Mouse (Mus musculus): ENCODE measurements around the gene Ly6f.
"Not testable (repeated sequence)": the region's sequence is repeated elsewhere in the genome, so short reads cannot be mapped to it uniquely, and the experiment has no call there.

The Ly6f gene

GRCm38 (mm10) chr15:75268121-75268520 lies at the start of gene Ly6f:
Gene Ly6f (plus strand): TSS chr15:75268421.
- no peak for DNase-seq (ENCODE audit: low spot score)

GRCm38 (mm10) chr15:75221942-75222341 lies 46.3 kb upstream of the Ly6f start:
- DNase-seq (ENCODE audit: low spot score): no peak

- no peak for DNase-seq (ENCODE audit: low spot score)
These were observed 30.4 kb upstream of the Ly6f start for GRCm38 (mm10) chr15:75237736-75238288.

- no peak for DNase-seq (ENCODE audit: low spot score)
These were observed 27.7 kb upstream of the Ly6f start for GRCm38 (mm10) chr15:75240558-75240957.

GRCm38 (mm10) chr15:75242756-75243640 lies 25.2 kb upstream of the Ly6f start:
- DNase-seq (ENCODE audit: low spot score): no peak

GRCm38 (mm10) chr15:75254671-75255070 lies 13.6 kb upstream of the Ly6f start:
- no peak for DNase-seq (ENCODE audit: low spot score)

- DNase-seq (ENCODE audit: low spot score): no peak
These were observed 2.4 kb upstream of the Ly6f start for GRCm38 (mm10) chr15:75265863-75266262.

GRCm38 (mm10) chr15:75266626-75267025 lies 1.6 kb upstream of the Ly6f start:
- no peak for DNase-seq (ENCODE audit: low spot score)

GRCm38 (mm10) chr15:75268916-75269829 lies 952 bp downstream of the Ly6f start:
- no peak for DNase-seq (ENCODE audit: low spot score)

- no peak for DNase-seq (ENCODE audit: low spot score)
These were observed 1.9 kb downstream of the Ly6f start for GRCm38 (mm10) chr15:75270169-75270568.

- DNase-seq (ENCODE audit: low spot score): no peak
These were observed 2.6 kb downstream of the Ly6f start for GRCm38 (mm10) chr15:75270691-75271362.

GRCm38 (mm10) chr15:75271426-75271825 lies 3.2 kb downstream of the Ly6f start:
- DNase-seq (ENCODE audit: low spot score): no peak

GRCm38 (mm10) chr15:75271891-75272290 lies 3.7 kb downstream of the Ly6f start:
- DNase-seq (ENCODE audit: low spot score): no peak

GRCm38 (mm10) chr15:75281991-75282390 lies 13.8 kb downstream of the Ly6f start:
- DNase-seq (ENCODE audit: low spot score): not testable (repeated sequence)

- not testable (repeated sequence) for DNase-seq (ENCODE audit: low spot score)
These were observed 18.3 kb downstream of the Ly6f start for GRCm38 (mm10) chr15:75286512-75286911.

GRCm38 (mm10) chr15:75292377-75292776 lies 24.2 kb downstream of the Ly6f start:
- DNase-seq (ENCODE audit: low spot score): no peak

- DNase-seq (ENCODE audit: low spot score): no peak
These were observed 25.7 kb downstream of the Ly6f start for GRCm38 (mm10) chr15:75293873-75294385.

- no peak for DNase-seq (ENCODE audit: low spot score)
These were observed 37.9 kb downstream of the Ly6f start for GRCm38 (mm10) chr15:75306101-75306500.

GRCm38 (mm10) chr15:75309186-75309585 lies 41.0 kb downstream of the Ly6f start:
- no peak for DNase-seq (ENCODE audit: low spot score)

- DNase-seq (ENCODE audit: low spot score): no peak
These were observed 41.7 kb downstream of the Ly6f start for GRCm38 (mm10) chr15:75309946-75310345.

- no peak for DNase-seq (ENCODE audit: low spot score)
These were observed 46.2 kb downstream of the Ly6f start for GRCm38 (mm10) chr15:75314421-75314820.

GRCm38 (mm10) chr15:75317255-75317654 lies 49.0 kb downstream of the Ly6f start:
- DNase-seq (ENCODE audit: low spot score): no peak

All from ovary, postnatal 36 days (tissue).